Mouse (Mus musculus): ENCODE results near the gene Ggt6.

Gene Ggt6

GRCm38 (mm10) chr11:72473540-72473939, 38.2 kb downstream of the Ggt6 start:
- DNase-seq (ENCODE audit: low spot score in 2 of 2), result no peak

DNA sequence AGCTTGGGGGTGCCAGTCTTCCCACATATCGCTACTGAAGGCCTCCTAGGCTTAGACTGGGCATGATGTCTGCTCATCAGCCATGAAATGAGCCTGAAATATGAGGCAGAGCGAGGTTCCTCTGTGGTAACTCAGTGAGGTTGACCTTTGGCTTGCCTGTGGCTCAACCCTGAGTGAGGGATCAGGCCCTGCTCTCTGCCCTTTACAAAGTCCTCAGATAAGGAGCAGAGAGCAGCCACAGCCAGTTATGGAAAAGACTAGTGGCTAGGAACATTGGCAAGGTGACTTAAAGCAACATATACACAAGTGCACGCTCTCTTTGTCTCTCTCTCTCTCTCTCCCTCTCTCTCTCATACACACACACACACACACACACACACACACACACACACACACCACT, 39.6 kb downstream of the Ggt6 start:
- DNase-seq (ENCODE audit: low spot score in 2 of 2), result no peak

DNA sequence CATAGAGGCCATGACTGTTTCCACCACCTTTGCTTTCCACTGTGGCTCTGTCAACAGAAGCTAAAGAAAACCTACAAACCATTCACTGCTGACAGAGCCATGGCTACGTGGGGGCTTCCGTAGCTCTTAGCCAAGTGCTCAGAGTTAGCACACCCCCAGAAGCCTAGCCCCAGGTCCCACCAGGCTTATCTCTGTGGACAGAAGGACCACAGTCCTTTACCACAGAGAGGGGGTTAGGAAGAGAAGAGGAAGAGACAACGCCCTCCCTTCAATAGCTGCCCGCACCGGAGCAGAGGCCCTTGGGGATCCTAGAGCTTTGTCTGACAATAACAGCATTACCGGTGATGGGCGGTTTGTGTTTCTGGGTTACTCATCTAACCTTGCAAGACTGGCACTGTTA, 40.1 kb downstream of the Ggt6 start:
- DNase-seq (ENCODE audit: low spot score in 2 of 2), result no peak

DNA sequence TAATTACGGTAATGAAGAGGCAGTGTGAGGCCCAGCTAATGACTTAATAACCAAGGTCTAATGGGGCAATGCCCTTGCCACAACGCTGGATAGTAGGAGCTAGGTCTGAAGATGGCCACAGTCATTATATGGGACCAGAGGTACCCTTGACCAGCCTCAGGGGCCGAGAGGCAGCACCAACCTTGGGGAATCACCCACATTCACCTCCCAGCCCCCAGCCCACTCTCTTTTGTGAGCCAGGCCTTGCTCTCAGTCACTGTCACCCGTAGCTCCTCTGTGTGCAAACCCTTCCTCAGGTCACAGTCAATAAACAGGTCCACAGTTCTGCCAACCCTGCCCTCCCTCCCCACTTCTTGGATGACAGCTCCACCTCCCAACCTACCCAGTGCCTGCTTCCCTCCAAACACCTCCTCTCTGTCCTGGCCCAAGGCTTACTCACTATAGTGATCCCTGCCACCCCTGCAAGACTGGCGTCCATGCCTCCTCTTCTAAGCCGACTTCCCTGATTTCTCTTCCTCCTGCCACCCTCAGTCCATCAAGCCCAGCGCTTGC, 40.8 kb downstream of the Ggt6 start:
- no peak for DNase-seq (ENCODE audit: low spot score in 2 of 2)

GRCm38 (mm10) chr11:72477182-72477581, 41.9 kb downstream of the Ggt6 start:
- DNase-seq (ENCODE audit: low spot score in 2 of 2), result no peak

DNA sequence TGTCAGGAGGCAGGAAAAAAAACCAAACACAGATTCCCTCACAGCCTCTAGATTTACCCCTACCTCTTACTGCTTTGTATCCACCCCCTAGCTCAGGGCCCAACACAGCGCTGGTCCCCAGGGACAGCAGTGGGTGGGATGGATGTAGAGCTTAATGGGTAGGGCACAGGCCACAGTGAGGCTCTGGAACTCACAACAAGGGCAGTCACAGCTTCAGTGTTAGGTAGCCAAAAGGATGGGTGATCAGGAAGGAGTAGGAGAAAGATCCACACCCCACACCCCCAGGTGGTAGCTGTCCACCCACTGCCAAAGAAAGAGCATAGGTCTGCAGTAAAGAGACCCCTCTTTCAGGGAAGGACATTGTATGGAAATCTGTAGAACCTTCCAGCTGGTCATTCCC, 42.3 kb downstream of the Ggt6 start:
- no peak for DNase-seq (ENCODE audit: low spot score in 2 of 2)

DNA sequence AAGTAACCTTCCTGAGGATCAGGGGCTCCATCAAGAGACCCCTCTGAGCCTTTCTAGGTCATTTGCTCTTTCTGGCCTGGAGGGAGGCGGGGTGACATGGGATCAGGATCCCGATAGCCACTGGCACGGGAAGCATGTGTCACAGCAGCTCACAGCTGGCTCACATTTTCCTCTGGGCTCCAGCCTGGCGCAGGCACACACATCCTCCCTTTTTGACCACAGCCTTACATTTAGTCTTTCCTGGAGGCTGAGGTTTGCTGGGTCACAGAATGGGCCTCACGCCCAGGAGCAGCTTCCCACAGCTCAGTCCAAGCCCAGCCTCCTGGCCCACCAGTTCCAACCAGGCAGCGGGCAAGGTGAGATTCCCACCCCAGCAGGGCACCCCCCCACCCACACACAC, 42.9 kb downstream of the Ggt6 start:
- DNase-seq (ENCODE audit: low spot score in 2 of 2), result no peak

DNA sequence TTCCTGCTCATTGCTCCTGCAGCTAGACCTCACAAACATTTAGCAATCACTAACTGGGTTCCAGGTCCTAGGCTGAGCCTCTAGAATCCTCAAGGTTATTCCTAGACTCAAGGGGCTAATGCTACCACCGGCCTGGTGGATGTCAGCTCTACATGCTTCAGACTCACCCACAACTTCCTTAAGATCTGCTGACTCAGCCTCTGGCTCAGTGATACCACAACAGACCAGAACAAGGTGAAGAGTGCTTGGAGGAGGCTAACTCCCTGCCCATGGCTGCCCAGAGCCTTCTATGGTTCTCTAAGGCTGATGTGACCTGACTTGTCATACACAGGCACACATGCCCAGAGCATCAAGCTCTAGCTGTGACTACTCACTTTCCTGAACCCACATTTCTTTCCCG, 44.2 kb downstream of the Ggt6 start:
- no peak for DNase-seq (ENCODE audit: low spot score in 2 of 2)

DNA sequence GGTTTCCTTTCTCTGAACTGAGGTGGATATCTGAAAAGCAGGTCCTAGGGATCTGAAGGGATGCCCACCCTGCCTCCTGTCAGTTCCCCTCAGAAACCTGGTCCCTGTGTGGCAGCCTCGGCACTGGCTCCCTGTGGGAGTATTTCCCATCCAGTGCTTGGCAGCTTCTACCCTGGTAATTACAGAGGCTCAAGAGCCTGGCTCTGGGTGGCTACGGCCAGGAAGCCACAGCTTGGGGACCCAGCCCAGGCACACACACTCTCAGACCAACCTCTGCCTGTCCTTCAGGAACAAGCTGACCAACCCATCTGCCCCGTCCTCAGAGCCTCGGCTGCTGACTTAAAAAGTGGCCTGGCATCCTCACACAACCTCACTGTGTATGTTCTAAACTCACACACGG, 46.0 kb downstream of the Ggt6 start:
- no peak for DNase-seq (ENCODE audit: low spot score in 2 of 2)

GRCm38 (mm10) chr11:72481952-72482351, 46.6 kb downstream of the Ggt6 start:
- no peak for DNase-seq (ENCODE audit: low spot score in 2 of 2)

GRCm38 (mm10) chr11:72484549-72484948, 49.2 kb downstream of the Ggt6 start:
- no peak for DNase-seq (ENCODE audit: low spot score in 2 of 2)

DNA sequence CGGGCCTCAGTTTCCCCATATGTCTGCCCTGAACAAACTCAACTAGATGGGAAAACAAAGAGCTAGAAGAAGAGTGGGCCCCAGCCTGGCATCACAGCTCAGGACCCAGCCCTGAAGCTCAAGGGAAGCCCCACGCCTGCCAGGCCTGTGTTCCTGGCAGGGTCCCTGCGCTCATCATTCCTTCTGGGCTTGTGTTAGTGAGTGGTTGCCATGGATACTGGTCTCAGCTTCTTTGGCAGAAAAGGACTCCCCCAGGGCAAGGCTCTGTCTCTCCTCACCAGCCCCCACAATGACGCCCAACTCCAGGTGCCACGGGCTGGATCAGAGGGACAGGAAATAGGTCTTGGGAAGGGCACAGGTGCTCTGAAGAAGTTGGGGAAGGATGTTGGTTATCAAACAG, 49.8 kb downstream of the Ggt6 start:
- DNase-seq (ENCODE audit: low spot score in 2 of 2), result no peak

DNA sequence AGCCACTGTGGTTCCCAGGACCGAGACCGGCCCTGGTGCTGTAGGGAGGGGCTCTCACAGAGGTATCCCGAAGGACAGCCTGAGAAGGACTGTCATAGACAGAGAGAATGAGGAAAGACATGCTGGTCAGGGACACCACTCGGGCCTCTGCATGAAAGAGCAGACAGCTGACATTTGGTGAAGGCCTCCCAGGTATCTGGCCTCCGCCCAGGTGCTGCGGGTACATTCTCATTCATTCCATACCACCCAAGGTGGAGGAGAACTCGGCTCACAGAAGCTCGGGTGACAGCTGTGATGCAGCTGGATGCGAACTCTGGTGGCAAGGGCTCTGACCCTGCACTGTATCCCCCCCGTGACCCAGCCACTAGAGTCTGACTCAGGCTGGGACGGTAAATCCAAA, 50.6 kb downstream of the Ggt6 start:
- no peak for DNase-seq (ENCODE audit: low spot score in 2 of 2)

- no peak for DNase-seq (ENCODE audit: low spot score in 2 of 2)
Observed at GRCm38 (mm10) chr11:72487171-72487570, 51.8 kb downstream of the Ggt6 start.

GRCm38 (mm10) chr11:72487739-72488138, 52.4 kb downstream of the Ggt6 start:
- DNase-seq (ENCODE audit: low spot score in 2 of 2), result no peak
